Mouse (Mus musculus): Measurements from ENCODE around the gene Acvr1b.

GRCm38 (mm10) chr15:101242645-101243044 is 68.8 kb downstream of the Acvr1b start:
- no peak for TF ChIP-seq POLR2A (IDR thresholded peaks at IDR 0.05; ENCODE audit: borderline replicate concordance, insufficient read depth, low read length)
- peak; percentile 71 for TF ChIP-seq CTCF (IDR thresholded peaks at IDR 0.05; ENCODE audit: borderline replicate concordance, insufficient read depth, low read depth, low read length)
